Mouse (Mus musculus) thymus, adult 2 months (tissue): ENCODE measurements around the gene Cdh7.

ENCODE experiments used
- CTCF ChIP-seq: fragments of 200-500 bp; IDR thresholded peaks from 2 replicates; pipeline ENCODE4 v1.5.1; 2012; ENCODE audit warnings: mild to moderate bottlenecking, control low read depth, low read length, moderate library complexity, borderline replicate concordance; ENCODE audit not compliant: control insufficient read depth, poor library complexity, insufficient read depth; ENCODE audit errors: extremely low read depth
- POLR2A ChIP-seq: fragments of 200-500 bp; IDR thresholded peaks from 2 replicates; pipeline ENCODE4 v1.6.1; 2012; ENCODE audit warnings: mild to moderate bottlenecking, low read length, control low read depth, moderate library complexity; ENCODE audit not compliant: control insufficient read depth, poor library complexity, insufficient read depth; ENCODE audit errors: extremely low read depth

DNA sequence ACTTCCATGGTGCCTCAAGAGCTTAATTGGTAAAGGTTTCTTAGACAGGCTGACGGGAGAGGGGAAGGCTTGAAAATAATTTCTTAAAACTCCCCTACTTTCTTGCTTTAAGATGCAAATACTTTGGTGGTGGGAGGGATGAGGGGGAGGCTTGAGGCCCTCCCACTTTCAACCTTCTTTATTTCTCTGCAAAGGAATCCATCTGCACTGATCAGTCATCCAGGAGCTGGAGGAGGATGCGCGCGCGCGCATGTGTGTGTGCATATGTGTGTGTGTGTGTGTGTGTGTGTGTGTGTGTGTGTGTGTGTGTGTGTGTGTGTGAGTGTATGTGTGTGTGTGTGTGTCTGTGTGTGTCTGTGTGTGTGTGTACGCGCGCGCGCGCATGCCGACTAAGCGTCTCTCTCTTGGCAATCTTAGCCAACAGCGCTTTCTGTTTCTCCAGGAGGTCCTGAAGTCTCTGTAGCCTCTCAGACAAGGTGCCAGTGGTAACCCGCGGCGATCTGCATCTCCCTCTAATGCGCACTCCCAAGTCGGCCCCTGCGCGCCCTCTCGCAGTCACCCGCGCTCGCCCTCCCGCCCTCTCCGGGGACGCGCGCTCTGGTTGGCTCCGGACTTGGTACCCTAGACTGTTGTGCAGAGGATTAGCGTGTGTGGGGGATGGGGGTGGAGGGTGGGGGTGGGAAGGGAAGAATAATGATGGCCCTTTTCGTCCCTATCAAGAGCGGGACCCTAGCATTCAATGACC, at the start of gene Cdh7:
- TF ChIP-seq POLR2A (no peak), CTCF (no peak)
